Mouse (Mus musculus) lung, postnatal 0 days (tissue): ENCODE data around the gene Ist1. TPM values are rescaled to one million over a fixed set of nuclear protein-coding genes. Genes with fewer than 3 reads are reported as not detected.

ENCODE experiments used
- ATAC-seq: fragments of 200-750 bp; cut with Nextera tagmentation; 2 replicates; pipeline ENCODE4 v1.8.0; 2017; ENCODE audit warnings: moderate library complexity
- DNase-seq: peaks from one replicate; pipeline ENCODE4 v3.0.0-alpha.2; 2016; ENCODE audit warnings: low spot score
- H3K27ac ChIP-seq: fragments of 300-500 bp; sonication (generic); 2 replicates; pipeline ENCODE4 v1.5.1; 2014; ENCODE audit warnings: antibody characterized with exemption, mild to moderate bottlenecking, low read length, mixed read lengths
- H3K27me3 ChIP-seq: fragments of 300-500 bp; sonication (generic); replicated peaks from 2 replicates; pipeline ENCODE4 v1.6.1; 2014; ENCODE audit warnings: low read length, mixed read lengths; ENCODE audit not compliant: insufficient read depth
- H3K36me3 ChIP-seq: fragments of 300-500 bp; sonication (generic); 2 replicates; pipeline ENCODE4 v1.6.1; 2014; ENCODE audit warnings: low read length, mixed read lengths; ENCODE audit not compliant: insufficient read depth
- H3K4me1 ChIP-seq: fragments of 300-500 bp; sonication (generic); 2 replicates; pipeline ENCODE4 v1.6.1; 2014; ENCODE audit warnings: antibody characterized with exemption, low read depth, low read length, mixed read lengths; ENCODE audit not compliant: insufficient read depth
- H3K4me2 ChIP-seq: fragments of 300-500 bp; sonication (generic); replicated peaks from 2 replicates; pipeline ENCODE4 v1.6.1; 2014; ENCODE audit warnings: low read depth, mild to moderate bottlenecking, low read length, moderate library complexity, mixed read lengths
- H3K4me3 ChIP-seq: fragments of 300-500 bp; sonication (generic); 2 replicates; pipeline ENCODE4 v1.5.1; 2014; ENCODE audit warnings: low read depth, low read length
- H3K9ac ChIP-seq: fragments of 300-500 bp; sonication (generic); replicated peaks from 2 replicates; pipeline ENCODE4 v1.6.1; 2014; ENCODE audit warnings: low read depth, mild to moderate bottlenecking
- H3K9me3 ChIP-seq: fragments of 300-500 bp; sonication (generic); 2 replicates; pipeline ENCODE4 v1.6.1; 2016; ENCODE audit warnings: low read length, mixed read lengths
- CTCF ChIP-seq: IDR thresholded peaks from 2 replicates; pipeline ENCODE4 v1.5.1; 2016; ENCODE audit warnings: antibody characterized with exemption, mild to moderate bottlenecking
- EP300 ChIP-seq: IDR thresholded peaks from 2 replicates; pipeline ENCODE4 v1.6.1; 2016; ENCODE audit warnings: antibody characterized with exemption, mild to moderate bottlenecking, control low read depth
- WGBS: fragments of 180-500 bp; shearing (Covaris S2); extraction: QIAGEN DNeasy Blood & Tissue Kit; methylation state at CpG from one replicate; pipeline ENCODE4 v1.1.7; 2014; 5-methylcytosine and 5-hydroxymethylcytosine counted together
- polyA plus RNA-seq: library from polyadenylated mRNA; unstranded; fragments of >200 nt; fragmentation: Nextera tagmentation; extraction: Ambion mirVana; gene quantifications from 2 replicates; pipeline ENCODE4 v1.2.1, GENCODE M21; 2015

Ist1 gene
- polyA plus RNA-seq, 1 experiment from 2014 or later = 91.3 TPM

GRCm38 (mm10) chr8:109725106-109725505, 32.0 kb upstream of the Ist1 start:
- Histone ChIP-seq H3K4me2 (no peak overlapping the region), H3K9me3 (no peaks in the 10 kb centered on the region), H3K36me3 (peaks cover 41% of the 10 kb centered on the region), H3K27me3 (no peaks in the 10 kb centered on the region), H3K27ac (no peak overlapping the region), H3K4me3 (no peak overlapping the region), H3K4me1 (no peaks in the 10 kb centered on the region), H3K9ac (no peak overlapping the region)
- TF ChIP-seq EP300 (no peak), CTCF (no peak)
- DNase-seq = no peak
- WGBS = 80% methylated on average over 3 of the region's 3 CpGs
- no peak for ATAC-seq

GRCm38 (mm10) chr8:109714961-109715360, 21.9 kb upstream of the Ist1 start:
- no peak overlapping the region for H3K4me2 ChIP-seq
- no peak overlapping the region for H3K4me3 ChIP-seq
- H3K27me3 ChIP-seq = no peaks in the 10 kb centered on the region
- H3K36me3 ChIP-seq = peaks cover 41% of the 10 kb centered on the region; the same call in 1 of the 2 replicates
- H3K4me1 ChIP-seq = no peaks in the 10 kb centered on the region
- H3K9me3 ChIP-seq = no peaks in the 10 kb centered on the region
- H3K27ac ChIP-seq = no peak overlapping the region
- DNase-seq = no peak
- no peak for ATAC-seq
- no peak for TF ChIP-seq CTCF
- no peak for TF ChIP-seq EP300
- WGBS = 89% methylated on average over 5 of the region's 5 CpGs
- H3K9ac ChIP-seq = no peak overlapping the region

GRCm38 (mm10) chr8:109712521-109712920, 19.5 kb upstream of the Ist1 start:
- H3K4me1 ChIP-seq = no peaks in the 10 kb centered on the region
- H3K27me3 ChIP-seq = no peaks in the 10 kb centered on the region
- WGBS = 67% methylated on average over 1 of the region's 1 CpGs
- no peaks in the 10 kb centered on the region for H3K9me3 ChIP-seq
- DNase-seq (no peak), ATAC-seq (no peak)
- no peak overlapping the region for H3K4me2 ChIP-seq
- no peak for TF ChIP-seq CTCF
- H3K9ac ChIP-seq = no peak overlapping the region
- peaks cover 37% of the 10 kb centered on the region; the same call in 1 of the 2 replicates for H3K36me3 ChIP-seq
- no peak overlapping the region for H3K4me3 ChIP-seq
- no peak overlapping the region for H3K27ac ChIP-seq

- H3K27ac ChIP-seq = no peak overlapping the region
- H3K36me3 ChIP-seq = peaks cover 27% of the 10 kb centered on the region; the same call in 1 of the 2 replicates
- H3K4me2 ChIP-seq = no peak overlapping the region
- no peak overlapping the region for H3K4me3 ChIP-seq
- no peaks in the 10 kb centered on the region for H3K9me3 ChIP-seq
- DNase-seq (no peak), ATAC-seq (no peak)
- H3K27me3 ChIP-seq = peaks cover 1% of the 10 kb centered on the region; the same call in 1 of the 2 replicates
- 95% methylated on average over 4 of the region's 4 CpGs for WGBS
- TF ChIP-seq CTCF (no peak), EP300 (no peak)
- H3K9ac ChIP-seq = no peak overlapping the region
- H3K4me1 ChIP-seq = peaks cover 8% of the 10 kb centered on the region; the same call in 1 of the 2 replicates
Measured at GRCm38 (mm10) chr8:109707921-109708320, 14.9 kb upstream of the Ist1 start.

GRCm38 (mm10) chr8:109706874-109707237, 13.8 kb upstream of the Ist1 start:
- H3K9me3 ChIP-seq = no peaks in the 10 kb centered on the region
- 36% methylated on average over 2 of the region's 2 CpGs for WGBS
- ATAC-seq = peak; percentile 50
- TF ChIP-seq CTCF (peak; percentile 90), EP300 (no peak)
- H3K4me1 ChIP-seq = peaks cover 8% of the 10 kb centered on the region; the same call in 1 of the 2 replicates
- H3K27me3 ChIP-seq = peaks cover 10% of the 10 kb centered on the region
- peaks cover 20% of the 10 kb centered on the region; the same call in 1 of the 2 replicates for H3K36me3 ChIP-seq
- peak overlapping the region; percentile 68 for H3K4me2 ChIP-seq
- H3K9ac ChIP-seq = no peak overlapping the region
- peak overlapping the region; percentile 79; the same call in 1 of the 2 replicates for H3K4me3 ChIP-seq
- H3K27ac ChIP-seq = no peak overlapping the region
- DNase-seq = peak; percentile 80

- peak overlapping the region; percentile 87 for H3K9ac ChIP-seq
- no peaks in the 10 kb centered on the region for H3K9me3 ChIP-seq
- H3K4me2 ChIP-seq = peak overlapping the region; percentile 68
- peaks cover 10% of the 10 kb centered on the region for H3K27me3 ChIP-seq
- DNase-seq = peak; percentile 51
- ATAC-seq = 0 out of 2 replicates have a peak, but pooled peaks have one; percentile 2
- H3K36me3 ChIP-seq = peaks cover 15% of the 10 kb centered on the region; the same call in 1 of the 2 replicates
- no peak for TF ChIP-seq CTCF
- TF ChIP-seq EP300 = no peak
- peak overlapping the region; percentile 92; the same call in 1 of the 2 replicates for H3K27ac ChIP-seq
- H3K4me1 ChIP-seq = peaks cover 8% of the 10 kb centered on the region; the same call in 1 of the 2 replicates
- WGBS = 2% methylated on average over 24 of the region's 30 CpGs
- peak overlapping the region; percentile 79 for H3K4me3 ChIP-seq
Measured at GRCm38 (mm10) chr8:109706076-109706873, 13.2 kb upstream of the Ist1 start.
